Mouse (Mus musculus) heart, embryonic 13.5 days (tissue): ENCODE measurements around the gene 4930579F01Rik. TPM values are rescaled to one million over a fixed set of nuclear protein-coding genes. Genes with fewer than 3 reads are reported as not detected.

Experiments used
- ATAC-seq: fragments of 200-750 bp; cut with Nextera tagmentation; 2 replicates; pipeline ENCODE4 v1.8.0; 2017; ENCODE audit warnings: moderate TSS enrichment; ENCODE audit not compliant: insufficient number of reproducible peaks, low FRiP score, low TSS enrichment; ENCODE audit errors: extremely low read depth
- H3K27ac ChIP-seq: fragments of 300-500 bp; sonication (generic); replicated peaks from 2 replicates; pipeline ENCODE4 v1.5.1; 2015; ENCODE audit warnings: moderate library complexity, mild to moderate bottlenecking, inconsistent platforms
- H3K27me3 ChIP-seq: fragments of 300-500 bp; sonication (generic); replicated peaks from 2 replicates; pipeline ENCODE4 v1.6.1; 2015; ENCODE audit warnings: mild to moderate bottlenecking, inconsistent platforms
- H3K36me3 ChIP-seq: fragments of 300-500 bp; sonication (generic); 2 replicates; pipeline ENCODE4 v1.6.1; 2015; ENCODE audit warnings: mild to moderate bottlenecking, inconsistent platforms
- H3K4me1 ChIP-seq: fragments of 300-500 bp; sonication (generic); 2 replicates; pipeline ENCODE4 v1.6.1; 2015; ENCODE audit warnings: inconsistent platforms
- H3K4me2 ChIP-seq: fragments of 300-500 bp; sonication (generic); 2 replicates; pipeline ENCODE4 v1.6.1; 2015; ENCODE audit warnings: inconsistent platforms, mild to moderate bottlenecking, moderate library complexity
- H3K4me3 ChIP-seq: fragments of 300-500 bp; sonication (generic); 2 replicates; pipeline ENCODE4 v1.5.1; 2015; ENCODE audit warnings: moderate library complexity, mild to moderate bottlenecking, inconsistent platforms
- H3K9ac ChIP-seq: fragments of 300-500 bp; sonication (generic); 2 replicates; pipeline ENCODE4 v1.6.1; 2015; ENCODE audit warnings: inconsistent platforms, mild to moderate bottlenecking, moderate library complexity
- H3K9me3 ChIP-seq: fragments of 300-500 bp; sonication (generic); 2 replicates; pipeline ENCODE4 v1.6.1; 2016; ENCODE audit warnings: inconsistent platforms
- WGBS: fragments of 180-500 bp; shearing (Covaris S2); methylation state at CpG from one replicate; pipeline ENCODE4 v1.1.7; 2015; ENCODE audit warnings: mixed read lengths; 5-methylcytosine and 5-hydroxymethylcytosine counted together
- polyA plus RNA-seq: library from polyadenylated mRNA; unstranded; fragments of >200 nt; fragmentation: Nextera tagmentation; extraction: Ambion mirVana; gene quantifications from 2 replicates; pipeline ENCODE4 v1.2.1, GENCODE M21; 2015

The 4930579F01Rik gene
- polyA plus RNA-seq, 1 experiment from 2014 or later, result not detected

GRCm38 (mm10) chr3:138227782-138228181 lies 34.2 kb upstream of the 4930579F01Rik start:
- ATAC-seq, result no peak
- Histone ChIP-seq H3K9me3 (no peaks in the 10 kb centered on the region), H3K27ac (no peak overlapping the region), H3K4me2 (no peak overlapping the region), H3K9ac (no peak overlapping the region), H3K4me1 (peaks cover 5% of the 10 kb centered on the region; the same call in 1 of the 2 replicates), H3K4me3 (no peak overlapping the region), H3K36me3 (no peaks in the 10 kb centered on the region), H3K27me3 (no peaks in the 10 kb centered on the region)
- WGBS, result 81% methylated on average over 8 of the region's 8 CpGs

- Histone ChIP-seq H3K9me3 (no peaks in the 10 kb centered on the region), H3K9ac (no peak overlapping the region), H3K27ac (no peak overlapping the region), H3K36me3 (no peaks in the 10 kb centered on the region), H3K27me3 (no peaks in the 10 kb centered on the region), H3K4me1 (peaks cover 5% of the 10 kb centered on the region; the same call in 1 of the 2 replicates), H3K4me2 (no peak overlapping the region), H3K4me3 (no peak overlapping the region)
- ATAC-seq, result no peak
- WGBS, result 94% methylated on average over 2 of the region's 2 CpGs
These were observed 33.5 kb upstream of the 4930579F01Rik start for GRCm38 (mm10) chr3:138227082-138227481.

DNA sequence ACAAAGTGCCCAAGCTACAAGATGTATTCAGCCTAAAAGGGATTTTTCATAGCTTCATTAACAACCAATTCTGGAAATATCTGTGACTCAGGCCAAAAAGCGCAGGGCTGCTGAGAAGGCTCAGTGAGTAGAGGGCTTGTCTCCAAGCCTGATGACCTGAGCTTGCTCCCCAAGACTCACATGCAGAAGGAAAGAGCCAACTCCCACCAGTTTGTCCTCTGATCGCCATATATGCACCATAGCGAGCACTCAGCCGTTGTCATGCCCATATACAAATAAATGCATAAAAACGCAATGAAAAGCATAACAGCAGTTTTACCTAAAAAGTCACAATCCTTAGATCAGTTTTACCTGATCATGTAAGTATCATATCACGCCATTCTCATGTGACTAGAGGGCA lies 32.9 kb upstream of the 4930579F01Rik start:
- no peaks in the 10 kb centered on the region for H3K9me3 ChIP-seq
- H3K36me3 ChIP-seq, result no peaks in the 10 kb centered on the region
- peaks cover 5% of the 10 kb centered on the region; the same call in 1 of the 2 replicates for H3K4me1 ChIP-seq
- ATAC-seq, result no peak
- no peak overlapping the region for H3K4me2 ChIP-seq
- H3K4me3 ChIP-seq, result no peak overlapping the region
- H3K27me3 ChIP-seq, result no peaks in the 10 kb centered on the region
- no peak overlapping the region for H3K9ac ChIP-seq
- no peak overlapping the region for H3K27ac ChIP-seq
- 86% methylated on average over 6 of the region's 6 CpGs for WGBS

DNA sequence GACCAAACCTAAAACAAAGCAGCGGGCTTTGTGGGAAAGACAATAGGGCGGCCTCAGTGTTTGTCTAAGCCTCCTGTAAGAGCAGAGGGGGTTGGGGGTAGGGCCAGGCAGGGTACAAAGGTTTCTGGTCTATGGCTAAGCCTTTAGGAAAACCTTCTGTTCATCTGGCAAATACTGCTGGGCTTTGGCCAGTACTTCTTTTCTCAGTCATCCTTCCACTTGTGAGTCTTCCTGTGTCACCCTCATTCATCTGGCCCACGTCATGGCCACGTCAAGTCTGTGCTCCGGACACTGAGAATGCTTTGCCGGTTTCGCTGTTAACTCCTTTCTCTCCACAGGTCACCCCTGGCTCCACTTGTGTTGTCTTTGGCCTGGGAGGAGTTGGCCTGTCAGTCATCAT lies 32.2 kb upstream of the 4930579F01Rik start:
- ATAC-seq, result no peak
- Histone ChIP-seq H3K9ac (no peak overlapping the region), H3K27me3 (no peaks in the 10 kb centered on the region), H3K4me1 (peaks cover 5% of the 10 kb centered on the region; the same call in 1 of the 2 replicates), H3K36me3 (no peaks in the 10 kb centered on the region), H3K4me3 (no peak overlapping the region), H3K9me3 (no peaks in the 10 kb centered on the region), H3K27ac (no peak overlapping the region; the same call in 1 of the 2 replicates), H3K4me2 (no peak overlapping the region)
- WGBS, result 41% methylated on average over 7 of the region's 7 CpGs

GRCm38 (mm10) chr3:138225331-138225730 lies 31.7 kb upstream of the 4930579F01Rik start:
- Histone ChIP-seq H3K4me1 (peaks cover 5% of the 10 kb centered on the region; the same call in 1 of the 2 replicates), H3K9ac (no peak overlapping the region), H3K27ac (no peak overlapping the region), H3K9me3 (no peaks in the 10 kb centered on the region), H3K4me3 (no peak overlapping the region), H3K36me3 (no peaks in the 10 kb centered on the region), H3K27me3 (no peaks in the 10 kb centered on the region), H3K4me2 (no peak overlapping the region)
- no peak for ATAC-seq
- 74% methylated on average over 7 of the region's 7 CpGs for WGBS

GRCm38 (mm10) chr3:138224363-138224954 lies 30.8 kb upstream of the 4930579F01Rik start:
- H3K4me2 ChIP-seq, result no peak overlapping the region
- 78% methylated on average over 13 of the region's 13 CpGs for WGBS
- H3K9me3 ChIP-seq, result no peaks in the 10 kb centered on the region
- H3K36me3 ChIP-seq, result no peaks in the 10 kb centered on the region
- H3K9ac ChIP-seq, result no peak overlapping the region
- H3K27me3 ChIP-seq, result no peaks in the 10 kb centered on the region
- peaks cover 5% of the 10 kb centered on the region; the same call in 1 of the 2 replicates for H3K4me1 ChIP-seq
- no peak for ATAC-seq
- H3K4me3 ChIP-seq, result no peak overlapping the region
- no peak overlapping the region for H3K27ac ChIP-seq

DNA sequence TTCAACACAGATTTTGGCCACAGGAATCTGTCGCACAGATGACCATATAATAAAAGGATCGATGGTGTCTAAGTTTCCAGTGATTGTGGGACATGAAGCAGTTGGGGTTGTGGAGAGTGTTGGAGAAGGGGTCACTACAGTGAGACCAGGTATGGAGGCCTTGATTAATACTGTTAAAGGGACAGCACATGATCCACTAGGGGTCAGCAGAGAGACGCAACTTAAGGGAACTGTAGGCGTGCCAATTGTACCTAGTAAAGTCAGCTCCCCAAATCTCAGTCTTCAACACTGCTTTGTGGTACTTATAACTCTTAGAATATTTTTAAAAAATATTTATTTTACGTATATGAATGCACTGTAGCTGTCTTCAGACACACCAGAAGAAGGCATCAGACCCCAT lies 29.3 kb upstream of the 4930579F01Rik start:
- Histone ChIP-seq H3K27ac (no peak overlapping the region), H3K36me3 (no peaks in the 10 kb centered on the region), H3K9me3 (no peaks in the 10 kb centered on the region), H3K4me3 (no peak overlapping the region), H3K4me2 (no peak overlapping the region), H3K27me3 (no peaks in the 10 kb centered on the region), H3K4me1 (peaks cover 5% of the 10 kb centered on the region; the same call in 1 of the 2 replicates), H3K9ac (no peak overlapping the region)
- WGBS, result 32% methylated on average over 5 of the region's 5 CpGs
- ATAC-seq, result peak; percentile 51; the same call in 1 of the 2 replicates

GRCm38 (mm10) chr3:138222511-138222910 lies 28.9 kb upstream of the 4930579F01Rik start:
- Histone ChIP-seq H3K4me2 (no peak overlapping the region), H3K4me3 (no peak overlapping the region), H3K27ac (no peak overlapping the region), H3K27me3 (no peaks in the 10 kb centered on the region), H3K9me3 (no peaks in the 10 kb centered on the region), H3K9ac (no peak overlapping the region), H3K4me1 (peaks cover 5% of the 10 kb centered on the region; the same call in 1 of the 2 replicates), H3K36me3 (no peaks in the 10 kb centered on the region)
- 53% methylated on average over 4 of the region's 4 CpGs for WGBS
- no peak for ATAC-seq

DNA sequence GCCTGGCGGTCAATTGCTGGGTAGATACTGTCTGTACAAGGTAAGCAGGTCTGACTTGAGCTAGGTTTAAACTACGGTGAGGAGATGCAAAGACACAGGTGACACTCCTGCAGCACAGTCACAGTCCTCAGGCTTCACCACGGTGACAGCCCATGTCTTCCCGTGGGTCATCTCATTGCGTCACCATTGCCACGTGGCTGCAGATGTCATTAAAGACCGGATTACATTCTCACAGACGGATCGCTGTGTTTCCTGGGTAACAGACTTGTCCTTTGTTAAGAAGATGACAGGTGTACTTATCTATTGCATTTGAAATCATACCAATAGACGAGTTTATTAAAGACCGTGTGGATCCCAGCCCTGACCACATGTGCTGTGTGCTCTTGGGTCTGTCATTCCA lies 27.5 kb upstream of the 4930579F01Rik start:
- Histone ChIP-seq H3K4me2 (no peak overlapping the region), H3K27ac (no peak overlapping the region), H3K36me3 (no peaks in the 10 kb centered on the region), H3K9ac (no peak overlapping the region), H3K4me3 (no peak overlapping the region), H3K4me1 (peaks cover 4% of the 10 kb centered on the region; the same call in 1 of the 2 replicates), H3K27me3 (no peaks in the 10 kb centered on the region), H3K9me3 (no peaks in the 10 kb centered on the region)
- no peak for ATAC-seq
- 88% methylated on average over 11 of the region's 11 CpGs for WGBS

- no peak within 1 kb of the TSS for H3K27ac ChIP-seq
- no peaks in the 10 kb centered on the region for H3K36me3 ChIP-seq
- H3K27me3 ChIP-seq, result no peaks in the 10 kb centered on the region
- ATAC-seq, result no peak
- H3K4me3 ChIP-seq, result no peak within 1 kb of the TSS
- no peaks in the 10 kb centered on the region for H3K9me3 ChIP-seq
- WGBS, result 70% methylated on average over 10 of the region's 10 CpGs
- H3K4me2 ChIP-seq, result no peak within 1 kb of the TSS
- H3K9ac ChIP-seq, result no peak within 1 kb of the TSS
- no peaks in the 10 kb centered on the region for H3K4me1 ChIP-seq
These were observed 24.1 kb upstream of the 4930579F01Rik start, which contains the start of gene Adh7 for GRCm38 (mm10) chr3:138217631-138218264. Gene Adh7 (plus strand): TSS chr3:138217760.

GRCm38 (mm10) chr3:138216091-138216490 lies 22.5 kb upstream of the 4930579F01Rik start:
- Histone ChIP-seq H3K4me1 (no peaks in the 10 kb centered on the region), H3K27me3 (no peaks in the 10 kb centered on the region), H3K9me3 (no peaks in the 10 kb centered on the region), H3K4me3 (no peak overlapping the region), H3K9ac (no peak overlapping the region), H3K4me2 (no peak overlapping the region), H3K36me3 (no peaks in the 10 kb centered on the region), H3K27ac (no peak overlapping the region)
- no peak for ATAC-seq
- WGBS, result 83% methylated on average over 8 of the region's 8 CpGs
